ENCODE assay signal across 8 mouse cellular contexts in the genomic region with DNA sequence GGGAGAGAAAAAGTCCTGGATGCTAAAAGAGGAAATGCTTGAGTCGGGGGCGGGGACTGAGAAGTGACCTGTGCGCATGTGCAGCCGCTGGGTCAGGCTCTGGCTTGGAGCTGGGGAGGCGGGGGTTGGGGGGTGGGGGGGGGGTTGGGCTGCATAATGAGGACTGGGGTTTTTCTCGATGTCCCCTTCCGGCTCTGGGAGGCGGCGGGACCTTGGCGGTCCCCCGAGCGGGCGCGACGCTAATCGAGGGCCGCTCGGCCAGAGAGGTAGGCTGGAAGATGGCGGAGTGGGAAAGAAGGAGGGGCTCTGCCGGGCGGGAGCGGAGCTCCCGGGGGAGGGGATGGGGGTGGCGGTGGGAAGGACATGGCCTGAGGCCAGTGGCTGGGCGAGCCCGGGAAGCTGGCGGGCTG. TPM values are rescaled to one million over a fixed set of nuclear protein-coding genes. Genes with fewer than 3 reads are reported as not detected.
DNase-seq lines count a peak whose midpoint lies in the region; ATAC-seq and TF ChIP-seq lines count a peak whose summit lies in the region.

No protein-coding gene starts in this region.

- peak overlapping the region; percentile 43 for H3K4me2 ChIP-seq in intestine, embryonic 14.5 days (ENCODE audit: low read length)
- peak overlapping the region; percentile 35 for H3K4me2 ChIP-seq in midbrain, embryonic 11.5 days

- ATAC-seq in intestine, embryonic 14.5 days (replicated peaks; ENCODE audit: low FRiP score, low TSS enrichment, low read depth) = peak; percentile 74
- ATAC-seq in midbrain, embryonic 11.5 days (ENCODE audit: low FRiP score) = peak; percentile 86

- H3K4me1 ChIP-seq in cortical plate, adult 2 months (ENCODE audit: control insufficient read depth, insufficient read depth, low read length) = no peaks in the 10 kb centered on the region
- no peaks in the 10 kb centered on the region; the same call in 1 of the 2 replicates for H3K4me1 ChIP-seq in intestine, embryonic 14.5 days (replicated peaks; ENCODE audit: control insufficient read depth, insufficient read depth, low read length)
- H3K4me1 ChIP-seq in midbrain, embryonic 11.5 days (ENCODE audit: control insufficient read depth, insufficient read depth, low read length) = peaks cover 2% of the 10 kb centered on the region

- TF ChIP-seq CTCF in cortical plate, adult 2 months (IDR thresholded peaks at IDR 0.05; ENCODE audit: extremely low read depth, insufficient read depth, low read length) = no peak

- H3K4me3 ChIP-seq in cortical plate, adult 2 months (ENCODE audit: insufficient read depth, low read length) = peak overlapping the region; percentile 66
- peak overlapping the region; percentile 39 for H3K4me3 ChIP-seq in intestine, embryonic 14.5 days (ENCODE audit: low read depth, low read length)
- peak overlapping the region; percentile 46 for H3K4me3 ChIP-seq in midbrain, embryonic 11.5 days (ENCODE audit: low read depth, low read length)

- WGBS in intestine, embryonic 14.5 days = 12% methylated on average over 19 of the region's 27 CpGs
- 18% methylated on average over 20 of the region's 27 CpGs for WGBS in midbrain, embryonic 11.5 days

- H3K27ac ChIP-seq in cortical plate, adult 2 months (ENCODE audit: insufficient read depth, low read length) = peak overlapping the region; percentile 87
- peak overlapping the region; percentile 94 for H3K27ac ChIP-seq in intestine, embryonic 14.5 days (ENCODE audit: low read depth)
- peak overlapping the region; percentile 87 for H3K27ac ChIP-seq in midbrain, embryonic 11.5 days (ENCODE audit: low read depth, low read length)

- H3K9me3 ChIP-seq in intestine, embryonic 14.5 days (ENCODE audit: control insufficient read depth, low read length) = no peaks in the 10 kb centered on the region
- no peaks in the 10 kb centered on the region for H3K9me3 ChIP-seq in midbrain, embryonic 11.5 days (ENCODE audit: control insufficient read depth, low read length)

- intact Hi-C loops in left cerebral cortex, postnatal 4 days (cut with DNase I) = no loop called here

- no peaks in the 10 kb centered on the region for H3K36me3 ChIP-seq in intestine, embryonic 14.5 days (ENCODE audit: control insufficient read depth, insufficient read depth, low read length)
- no peaks in the 10 kb centered on the region for H3K36me3 ChIP-seq in midbrain, embryonic 11.5 days (ENCODE audit: control insufficient read depth, insufficient read depth, low read length)

- no peak for TF ChIP-seq POLR2A in cortical plate, adult 2 months (IDR thresholded peaks at IDR 0.05; ENCODE audit: extremely low read depth, insufficient read depth, low read length)

- DNase-seq in adrenal gland, adult 18-20 months (ENCODE audit: low spot score in 2 of 2) = peak; percentile 60 to 65
- no peak for DNase-seq in adrenal gland, adult 8-10 months
- DNase-seq in gastrocnemius, postnatal 10 days = peak; percentile 81
- DNase-seq in intestine, embryonic 14.5 days (ENCODE audit: low spot score) = no peak
- DNase-seq in left cerebral cortex, postnatal 4 days = peak; percentile 82
- peak; percentile 94 for DNase-seq in midbrain, embryonic 11.5 days (ENCODE audit: low spot score, missing footprints)
- peak; percentile 56 to 82 for DNase-seq in spleen, postnatal 10 days (ENCODE audit: low spot score in 2 of 2)

- H3K27me3 ChIP-seq in intestine, embryonic 14.5 days (replicated peaks; ENCODE audit: control insufficient read depth, insufficient read depth, low read length) = no peaks in the 10 kb centered on the region
- H3K27me3 ChIP-seq in midbrain, embryonic 11.5 days (ENCODE audit: control insufficient read depth, insufficient read depth, low read length) = no peaks in the 10 kb centered on the region

- peak overlapping the region; percentile 59 for H3K9ac ChIP-seq in intestine, embryonic 14.5 days (ENCODE audit: low read length)
- H3K9ac ChIP-seq in midbrain, embryonic 11.5 days (ENCODE audit: low read length) = peak overlapping the region; percentile 72

RNA-seq across cellular contexts. Expression of gene Xiap, which starts 8.3 kb away (rescaled TPM):
- total RNA-seq in adrenal gland, adult 18-20 months (2021) = 10 to 100 TPM; 43.1 to 44.7 TPM
- total RNA-seq in adrenal gland, adult 8-10 months (2022) = 10 to 100 TPM; 48.2 to 66.5 (median 55.3) TPM
- 35.0 and 36.2 TPM in 2 replicates for polyA plus RNA-seq in cortical plate, adult 2 months (2012; rRNA removed)
- 10 to 100 TPM; 24.2 to 28.1 TPM for total RNA-seq in gastrocnemius, postnatal 10 days (2021)
- polyA plus RNA-seq in intestine, embryonic 14.5 days (2014; fragmentation: Nextera tagmentation; extraction: Ambion mirVana) = 17.6 and 19.1 TPM in 2 replicates
- total RNA-seq in left cerebral cortex, postnatal 4 days (2021) = 10 to 100 TPM; 46.3 to 47.7 TPM
- polyA plus RNA-seq in midbrain, embryonic 11.5 days (2014; fragmentation: Nextera tagmentation; extraction: Ambion mirVana) = 12.7 and 13.7 TPM in 2 replicates

Comparison
In these comparisons a context has a peak if more than half of its experiments do, and no peak if none do; other contexts are left out.
1. DNase-seq: peak in adrenal gland, adult 18-20 months (2 of 2), gastrocnemius, postnatal 10 days (single experiment), left cerebral cortex, postnatal 4 days (single experiment), midbrain, embryonic 11.5 days (single experiment) and spleen, postnatal 10 days (2 of 2); none in adrenal gland, adult 8-10 months (single experiment) and intestine, embryonic 14.5 days (single experiment).
2. Peak in every context shown above with its lines, with median percentiles within 50 percentile points of each other: H3K27ac ChIP-seq and H3K4me3 ChIP-seq.